Mouse (Mus musculus) forebrain, embryonic 11.5 days (tissue): ENCODE data around the gene Metap1. TPM values are rescaled to one million over a fixed set of nuclear protein-coding genes. Genes with fewer than 3 reads are reported as not detected.
"Not testable (repeated sequence)": the region's sequence is repeated elsewhere in the genome, so short reads cannot be mapped to it uniquely, and the experiment has no call there.

ENCODE experiments used
- ATAC-seq: fragments of 200-750 bp; cut with Nextera tagmentation; replicated peaks from 2 replicates; pipeline ENCODE4 v1.8.0; 2017; ENCODE audit warnings: moderate TSS enrichment; ENCODE audit not compliant: low FRiP score
- DNase-seq: peaks from one replicate; pipeline ENCODE4 v3.0.0-alpha.2; 2017; ENCODE audit warnings: low spot score
- H3K27ac ChIP-seq: fragments of 300-500 bp; sonication (generic); 2 replicates; pipeline ENCODE4 v1.5.1; 2014; ENCODE audit warnings: low read depth, low read length
- H3K27me3 ChIP-seq: fragments of 300-500 bp; sonication (generic); 2 replicates; pipeline ENCODE4 v1.6.1; 2014; ENCODE audit warnings: mild to moderate bottlenecking, low read length, mixed read lengths; ENCODE audit not compliant: control insufficient read depth, insufficient read depth
- H3K36me3 ChIP-seq: fragments of 300-500 bp; sonication (generic); 2 replicates; pipeline ENCODE4 v1.6.1; 2014; ENCODE audit warnings: mild to moderate bottlenecking, low read length, moderate library complexity, mixed read lengths; ENCODE audit not compliant: control insufficient read depth, insufficient read depth
- H3K4me1 ChIP-seq: fragments of 300-500 bp; sonication (generic); replicated peaks from 2 replicates; pipeline ENCODE4 v1.6.1; 2014; ENCODE audit warnings: low read length, mixed read lengths; ENCODE audit not compliant: control insufficient read depth, insufficient read depth
- H3K4me2 ChIP-seq: fragments of 300-500 bp; sonication (generic); 2 replicates; pipeline ENCODE4 v1.6.1; 2014; ENCODE audit warnings: low read depth, mild to moderate bottlenecking, low read length, moderate library complexity, mixed read lengths; ENCODE audit not compliant: severe bottlenecking
- H3K4me3 ChIP-seq: fragments of 300-500 bp; sonication (generic); 2 replicates; pipeline ENCODE4 v1.5.1; 2014; ENCODE audit warnings: low read depth, low read length
- H3K9ac ChIP-seq: fragments of 300-500 bp; sonication (generic); 2 replicates; pipeline ENCODE4 v1.6.1; 2014; ENCODE audit warnings: low read length
- H3K9me3 ChIP-seq: fragments of 300-500 bp; sonication (generic); 2 replicates; pipeline ENCODE4 v1.6.1; 2016; ENCODE audit warnings: low read length, mixed read lengths; ENCODE audit not compliant: control insufficient read depth
- WGBS: fragments of 180-500 bp; shearing (Covaris S2); extraction: QIAGEN DNeasy Blood & Tissue Kit; methylation state at CpG from one replicate; pipeline ENCODE4 v1.1.7; 2014; 5-methylcytosine and 5-hydroxymethylcytosine counted together
- polyA plus RNA-seq: library from polyadenylated mRNA; unstranded; fragments of >200 nt; fragmentation: Nextera tagmentation; extraction: Ambion mirVana; gene quantifications from 2 replicates; pipeline ENCODE4 v1.2.1, GENCODE M21; 2014

Gene Metap1
- polyA plus RNA-seq, 1 experiment from 2014 or later, result 47.9 TPM

DNA sequence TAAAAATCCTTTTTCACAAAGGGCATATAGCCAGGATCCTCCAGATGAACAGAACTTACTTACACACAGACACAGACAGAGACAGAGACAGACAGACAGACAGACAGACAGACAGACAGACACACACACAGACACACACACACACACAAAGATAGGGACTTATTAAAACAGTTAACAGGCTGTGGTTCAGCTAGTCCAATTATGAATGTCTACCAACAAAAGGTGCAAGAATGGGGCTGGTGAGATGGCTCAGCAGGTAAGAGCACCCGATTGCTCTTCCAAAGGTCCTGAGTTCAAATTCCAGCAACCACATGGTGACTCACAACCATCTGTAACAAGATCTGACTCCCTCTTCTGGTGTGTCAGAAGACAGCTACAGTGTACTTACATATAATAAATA is 22.7 kb downstream of the Metap1 start:
- not testable (repeated sequence) for H3K9ac ChIP-seq, H3K27me3 ChIP-seq, H3K4me2 ChIP-seq, H3K4me3 ChIP-seq, H3K9me3 ChIP-seq, ATAC-seq, H3K36me3 ChIP-seq, DNase-seq, H3K4me1 ChIP-seq, H3K27ac ChIP-seq
- 95% methylated on average over 1 of the region's 1 CpGs for WGBS

DNA sequence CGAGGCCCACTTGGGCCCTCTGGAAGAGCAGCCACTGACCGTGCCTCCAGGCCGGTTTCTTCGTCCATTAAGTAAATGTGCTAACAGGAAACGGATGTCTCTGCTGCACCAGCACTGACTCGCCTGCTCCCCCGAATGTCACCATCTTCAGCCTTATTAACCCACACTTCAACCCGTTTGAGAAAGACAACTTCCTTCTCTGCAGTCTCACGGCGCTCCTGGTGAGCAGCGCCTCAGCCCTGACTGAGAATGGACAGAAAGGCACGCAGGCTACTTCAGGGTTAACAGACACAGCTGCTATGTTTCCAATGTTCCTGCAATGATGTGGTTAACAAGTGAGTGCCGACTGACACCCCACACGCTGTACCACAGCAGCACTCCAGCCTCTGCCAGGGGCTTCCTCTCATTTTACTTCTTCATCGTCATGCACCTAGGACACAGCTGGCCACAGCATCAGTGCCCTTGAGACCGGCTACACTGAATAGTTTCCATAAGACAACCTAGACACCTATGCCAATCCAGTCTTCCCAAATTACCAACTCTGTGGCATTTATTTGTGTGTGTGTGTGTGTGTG is 24.7 kb downstream of the Metap1 start:
- DNase-seq (no peak), ATAC-seq (no peak)
- no peaks in the 10 kb centered on the region for H3K9me3 ChIP-seq
- 87% methylated on average over 16 of the region's 16 CpGs for WGBS
- H3K36me3 ChIP-seq, result no peaks in the 10 kb centered on the region; the same call in 1 of the 2 replicates
- H3K9ac ChIP-seq, result no peak overlapping the region
- no peaks in the 10 kb centered on the region for H3K27me3 ChIP-seq
- H3K4me3 ChIP-seq, result no peak overlapping the region
- H3K4me2 ChIP-seq, result no peak overlapping the region
- no peaks in the 10 kb centered on the region for H3K4me1 ChIP-seq
- no peak overlapping the region for H3K27ac ChIP-seq

DNA sequence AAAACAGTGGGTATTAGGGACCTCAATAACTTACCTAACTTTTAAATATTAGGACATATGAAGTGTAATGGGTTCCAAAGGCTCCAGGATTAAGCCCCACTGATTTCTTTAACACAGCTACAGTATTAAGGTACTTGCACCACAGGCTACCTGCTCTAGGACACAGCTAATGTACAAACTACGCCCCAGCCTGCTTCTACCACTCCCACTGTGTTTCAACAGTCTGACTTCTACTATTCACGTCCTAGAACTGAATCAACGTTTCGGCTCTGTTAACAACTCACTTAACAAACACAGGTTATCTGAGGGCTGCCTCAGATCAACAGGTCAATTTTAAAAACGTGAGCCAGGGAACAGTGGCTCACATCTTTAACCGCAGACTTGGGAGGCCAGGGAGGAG is 25.5 kb downstream of the Metap1 start:
- Histone ChIP-seq H3K4me3 (no peak overlapping the region), H3K27me3 (no peaks in the 10 kb centered on the region), H3K27ac (no peak overlapping the region), H3K36me3 (no peaks in the 10 kb centered on the region; the same call in 1 of the 2 replicates), H3K9ac (no peak overlapping the region), H3K9me3 (no peaks in the 10 kb centered on the region), H3K4me1 (no peaks in the 10 kb centered on the region), H3K4me2 (no peak overlapping the region)
- WGBS, result 86% methylated on average over 6 of the region's 6 CpGs
- no peak for DNase-seq
- no peak for ATAC-seq

DNA sequence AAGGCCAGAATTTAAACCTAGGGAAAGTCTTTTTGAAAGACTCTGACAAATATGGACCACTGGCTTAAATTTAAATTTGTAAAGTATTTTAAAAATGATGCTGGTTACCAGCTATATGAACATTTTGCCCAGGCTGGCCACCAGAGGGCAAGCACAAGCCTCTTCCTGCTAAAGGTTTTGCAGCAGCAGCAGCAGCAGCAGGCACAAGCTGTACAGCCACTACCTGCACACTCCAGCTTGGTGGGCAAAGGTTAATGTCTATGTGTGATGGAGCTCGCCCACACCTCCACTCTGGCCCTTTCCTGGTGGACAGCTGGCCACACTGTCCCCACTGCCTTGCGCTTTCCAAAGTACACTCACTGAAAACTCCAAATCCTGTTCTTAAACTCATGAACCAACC is 26.2 kb downstream of the Metap1 start:
- DNase-seq (peak; percentile 64), ATAC-seq (peak; percentile 61; the same call in 1 of the 2 replicates)
- H3K9me3 ChIP-seq, result no peaks in the 10 kb centered on the region
- no peak overlapping the region for H3K4me3 ChIP-seq
- H3K9ac ChIP-seq, result no peak overlapping the region
- H3K27ac ChIP-seq, result no peak overlapping the region
- no peaks in the 10 kb centered on the region for H3K4me1 ChIP-seq
- WGBS, result 82% methylated on average over 2 of the region's 2 CpGs
- no peak overlapping the region for H3K4me2 ChIP-seq
- no peaks in the 10 kb centered on the region for H3K27me3 ChIP-seq
- H3K36me3 ChIP-seq, result no peaks in the 10 kb centered on the region; the same call in 1 of the 2 replicates

DNA sequence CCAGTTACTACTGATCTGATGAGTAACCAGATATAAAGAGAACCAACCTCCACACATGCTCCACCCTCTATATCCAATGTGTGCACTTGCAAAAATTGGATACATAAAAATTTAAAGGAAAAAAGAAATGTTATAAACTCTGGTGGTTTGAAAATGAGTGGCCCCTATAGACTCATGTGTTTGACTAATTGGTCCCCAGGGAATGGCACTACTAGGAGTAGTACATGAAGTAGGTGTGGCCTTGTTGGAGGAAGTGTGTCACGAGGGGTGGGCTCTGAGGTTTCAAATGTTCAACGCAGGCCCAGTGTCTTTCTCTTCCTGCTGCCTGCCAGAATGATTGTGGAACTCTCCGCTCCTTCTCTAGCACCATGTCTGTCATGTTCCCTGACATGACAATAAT is 27.5 kb downstream of the Metap1 start:
- H3K27me3 ChIP-seq, result no peaks in the 10 kb centered on the region
- H3K4me3 ChIP-seq, result no peak overlapping the region
- WGBS, result 88% methylated on average over 3 of the region's 3 CpGs
- no peak overlapping the region for H3K4me2 ChIP-seq
- H3K36me3 ChIP-seq, result no peaks in the 10 kb centered on the region; the same call in 1 of the 2 replicates
- no peak overlapping the region for H3K27ac ChIP-seq
- H3K4me1 ChIP-seq, result no peaks in the 10 kb centered on the region
- no peak for DNase-seq
- H3K9ac ChIP-seq, result no peak overlapping the region
- H3K9me3 ChIP-seq, result no peaks in the 10 kb centered on the region
- ATAC-seq, result no peak

DNA sequence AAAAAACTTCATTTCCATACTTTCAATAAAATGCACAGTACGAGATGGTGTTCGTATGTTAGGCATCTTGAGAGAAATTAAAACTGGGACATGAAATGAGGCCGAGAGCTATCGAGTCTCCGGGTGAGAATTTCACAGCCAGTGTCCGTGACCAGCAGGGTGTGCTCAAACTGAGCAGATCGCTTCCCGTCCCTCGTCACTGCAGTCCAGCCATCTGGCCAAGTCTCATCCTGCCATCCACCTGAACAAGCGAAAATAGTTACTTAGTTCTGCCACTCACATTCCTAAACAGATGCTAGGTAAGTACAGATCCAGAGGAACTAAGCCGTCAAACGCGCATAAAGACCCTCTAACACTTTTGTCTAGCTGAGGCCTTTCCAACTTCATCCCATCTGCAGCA is 29.1 kb downstream of the Metap1 start:
- DNase-seq, result no peak
- H3K27ac ChIP-seq, result no peak overlapping the region
- peaks cover 2% of the 10 kb centered on the region for H3K36me3 ChIP-seq
- no peaks in the 10 kb centered on the region for H3K27me3 ChIP-seq
- no peak overlapping the region for H3K9ac ChIP-seq
- H3K9me3 ChIP-seq, result no peaks in the 10 kb centered on the region
- H3K4me1 ChIP-seq, result no peaks in the 10 kb centered on the region
- no peak overlapping the region for H3K4me2 ChIP-seq
- 86% methylated on average over 13 of the region's 13 CpGs for WGBS
- ATAC-seq, result no peak
- no peak overlapping the region for H3K4me3 ChIP-seq

DNA sequence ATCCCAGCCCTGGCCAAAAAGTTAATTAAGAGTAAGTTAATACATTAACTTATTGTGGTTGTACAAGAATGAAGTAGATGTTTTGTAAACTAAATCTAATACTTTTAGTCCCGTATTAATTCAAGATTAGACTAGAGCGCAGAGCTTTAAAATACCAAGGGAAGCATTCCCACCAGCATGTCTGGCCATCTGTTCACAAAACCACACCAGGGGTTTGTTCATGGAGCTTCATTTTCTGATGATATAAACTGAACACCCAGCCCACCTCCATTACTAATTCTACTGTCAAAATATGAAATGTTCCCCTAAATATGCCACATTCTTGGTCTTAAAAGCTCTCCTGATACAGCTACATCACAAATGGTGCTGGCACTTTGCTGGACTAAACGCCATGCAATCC is 30.9 kb downstream of the Metap1 start:
- Histone ChIP-seq H3K36me3 (peaks cover 6% of the 10 kb centered on the region), H3K27ac (no peak overlapping the region), H3K9me3 (no peaks in the 10 kb centered on the region), H3K4me2 (no peak overlapping the region), H3K4me3 (no peak overlapping the region), H3K9ac (no peak overlapping the region), H3K4me1 (no peaks in the 10 kb centered on the region), H3K27me3 (no peaks in the 10 kb centered on the region)
- no peak for DNase-seq
- no peak for ATAC-seq
- WGBS, result 94% methylated on average over 3 of the region's 3 CpGs

DNA sequence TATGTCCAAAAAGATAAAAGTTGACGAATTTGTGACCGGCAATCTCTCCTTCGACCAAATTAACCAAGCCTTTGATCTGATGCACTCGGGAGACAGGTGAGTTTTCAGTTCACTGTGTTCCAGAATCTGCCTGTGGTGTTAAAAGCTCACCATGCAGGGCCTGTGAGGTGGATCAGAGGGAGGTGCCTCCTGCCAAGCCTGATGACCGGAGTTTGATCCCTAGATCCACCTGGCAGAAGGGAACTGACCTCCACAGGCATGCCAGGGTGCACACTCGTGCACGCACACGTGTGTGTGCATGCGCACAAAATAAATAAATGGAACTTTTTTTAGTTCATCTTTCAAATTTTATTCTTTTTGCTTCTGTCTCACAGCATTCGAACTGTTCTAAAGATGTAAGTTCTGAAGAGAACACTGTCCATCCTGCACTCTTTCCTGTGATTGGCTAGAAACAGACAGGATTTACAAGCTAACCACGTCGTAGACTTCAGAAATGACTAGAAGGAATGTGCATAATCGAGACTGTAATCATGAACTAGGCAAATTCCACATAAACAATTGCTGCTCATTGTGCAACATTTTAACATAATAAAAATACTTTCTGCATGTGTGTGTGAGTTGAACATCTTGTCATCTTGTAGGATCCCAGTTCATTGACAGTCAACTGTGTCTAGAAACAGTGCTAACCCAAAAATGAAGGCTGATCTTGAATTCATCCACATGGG is 34.4 kb downstream of the Metap1 start:
- no peak overlapping the region for H3K4me2 ChIP-seq
- no peaks in the 10 kb centered on the region for H3K4me1 ChIP-seq
- no peak overlapping the region for H3K9ac ChIP-seq
- ATAC-seq (no peak), DNase-seq (no peak)
- no peak overlapping the region for H3K27ac ChIP-seq
- no peak overlapping the region for H3K4me3 ChIP-seq
- no peaks in the 10 kb centered on the region for H3K27me3 ChIP-seq
- peaks cover 6% of the 10 kb centered on the region for H3K36me3 ChIP-seq
- H3K9me3 ChIP-seq, result no peaks in the 10 kb centered on the region
- WGBS, result 93% methylated on average over 13 of the region's 13 CpGs

DNA sequence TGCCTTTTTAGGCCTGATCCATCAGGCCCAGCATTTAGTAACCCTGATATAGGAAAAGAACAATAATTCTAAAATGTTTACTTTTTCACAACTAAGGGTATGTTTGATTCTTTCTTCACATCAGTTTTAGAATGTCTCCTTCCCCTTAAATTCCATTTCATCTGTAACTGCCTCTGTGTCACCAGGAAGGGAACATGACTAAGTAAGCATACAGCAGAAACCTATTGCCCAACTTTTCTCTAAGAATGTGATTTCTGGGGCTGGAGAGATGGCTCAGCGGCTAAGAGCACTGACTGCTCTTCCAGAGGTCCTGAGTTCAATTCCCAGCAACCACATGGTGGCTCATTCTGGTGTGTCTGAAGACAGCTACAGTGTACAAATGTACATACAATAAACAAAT is 35.1 kb downstream of the Metap1 start:
- H3K36me3 ChIP-seq, result peaks cover 6% of the 10 kb centered on the region
- no peak for ATAC-seq

More for the DNA sequence above, 35.1 kb downstream of the Metap1 start:
- H3K9ac ChIP-seq, result no peak overlapping the region
- H3K4me3 ChIP-seq, result no peak overlapping the region
- WGBS, result 100% methylated on average over 1 of the region's 1 CpGs
- H3K9me3 ChIP-seq, result no peaks in the 10 kb centered on the region
- DNase-seq, result no peak
- no peak overlapping the region for H3K27ac ChIP-seq
- H3K4me2 ChIP-seq, result no peak overlapping the region
- no peaks in the 10 kb centered on the region for H3K4me1 ChIP-seq
- H3K27me3 ChIP-seq, result no peaks in the 10 kb centered on the region
